Mouse (Mus musculus) left cerebral cortex, adult 8-10 months (tissue): ENCODE data around the gene Tnni2. TPM values are rescaled to one million over a fixed set of nuclear protein-coding genes. Genes with fewer than 3 reads are reported as not detected.
"Not testable (repeated sequence)": the region's sequence is repeated elsewhere in the genome, so short reads cannot be mapped to it uniquely, and the experiment has no call there.

Experiments
- DNase-seq, 2 experiments: peaks; one replicate each; pipeline ENCODE4 v3.0.0; 2022; ENCODE audit warnings: low spot score in 2 of 2
- total RNA-seq, 4 experiments: library from RNA; stranded (reverse); gene quantifications; 2 replicates each; pipeline ENCODE4 v1.2.4; 2022

The Tnni2 gene
- total RNA-seq = 1 to 10 TPM; 1.9 to 9.6 (median 5.2) TPM

DNA sequence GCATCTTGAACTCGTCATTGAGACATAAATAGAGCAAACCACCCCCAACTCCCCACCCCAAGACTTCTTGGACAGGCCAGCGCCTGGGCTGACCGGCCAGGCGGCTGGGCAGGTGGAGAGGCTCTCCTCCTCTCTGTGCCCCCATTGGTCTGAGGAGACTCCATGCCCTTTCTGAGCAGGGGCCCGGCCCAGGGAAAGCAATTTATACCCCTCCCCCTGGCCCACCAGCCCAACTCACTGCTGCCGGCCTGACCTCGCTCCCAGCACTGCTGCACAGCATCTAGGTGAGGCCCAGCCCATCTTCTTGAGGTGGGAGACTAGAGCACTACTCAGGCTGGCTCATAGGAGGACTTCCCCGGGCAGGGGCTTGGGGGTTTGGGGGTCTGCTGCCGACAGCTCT, at the start of gene Tnni2:
Gene Tnni2 (plus strand): TSS at position 224 of the 400 bp plus-strand sequence.
- DNase-seq = no peak

DNA sequence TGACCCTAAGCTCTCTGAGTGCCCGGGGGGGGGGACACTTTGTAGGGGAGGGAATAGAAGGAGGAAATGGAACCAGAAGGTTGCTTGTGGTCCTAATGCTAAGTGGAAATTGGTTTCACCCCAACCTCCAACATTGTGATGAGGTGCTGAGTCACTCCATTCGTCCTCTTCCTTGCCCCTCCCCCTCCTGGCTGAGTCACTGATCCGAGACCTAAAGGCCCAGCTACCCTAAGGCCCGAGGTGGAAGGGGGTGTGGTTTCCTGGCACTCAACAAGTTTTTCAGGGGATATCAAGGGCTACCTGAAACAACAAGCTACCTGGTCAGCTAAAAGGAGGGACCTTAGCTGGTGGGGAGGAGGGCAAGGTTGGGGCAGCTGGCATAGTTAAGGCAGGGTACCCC, 48.4 kb upstream of the Tnni2 start:
- no peak for DNase-seq

DNA sequence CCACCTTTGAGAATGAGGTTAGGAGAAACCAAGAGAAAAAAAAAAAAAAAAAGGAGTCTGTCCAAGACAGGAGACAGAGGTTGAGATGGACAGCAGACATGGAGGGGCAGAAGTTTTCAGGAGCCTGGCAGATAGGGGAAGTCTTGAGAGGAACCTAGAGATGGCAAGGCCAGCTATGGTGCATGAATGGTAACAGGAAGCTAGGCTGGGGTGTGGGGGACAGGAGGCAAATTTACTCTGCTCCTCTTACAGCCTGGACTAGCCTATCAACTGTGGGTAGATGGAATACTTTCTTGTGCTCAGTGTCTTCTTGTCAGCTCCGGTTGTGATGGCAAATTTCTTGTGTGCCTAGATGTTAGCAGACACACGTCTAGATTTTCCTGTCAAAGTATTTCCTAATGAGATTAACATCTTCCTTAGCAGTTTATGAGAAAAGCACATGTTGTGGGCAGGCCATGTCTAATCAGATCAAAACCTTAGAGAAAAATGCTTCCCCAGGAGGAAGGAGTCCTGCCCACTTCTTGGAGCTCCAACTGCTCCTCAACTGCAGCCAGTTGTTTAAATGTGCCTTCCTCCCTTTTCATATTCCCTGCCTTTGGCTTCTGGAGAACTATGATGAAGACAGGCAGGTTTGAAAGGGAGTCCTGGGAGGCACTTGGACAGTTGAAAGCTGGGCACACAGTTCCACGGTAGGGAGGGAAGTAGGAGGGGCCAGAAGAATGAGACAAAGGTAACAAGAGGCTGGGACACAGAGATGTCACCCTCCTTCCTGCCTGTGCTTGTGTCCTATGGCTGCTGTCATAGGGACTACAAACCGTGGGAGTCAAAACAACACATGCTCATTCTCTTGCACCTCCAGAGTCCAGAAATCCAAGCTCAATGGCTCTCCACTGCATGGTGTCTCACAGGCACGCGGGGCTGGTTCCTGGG, 47.1 kb upstream of the Tnni2 start:
- DNase-seq = no peak

DNA sequence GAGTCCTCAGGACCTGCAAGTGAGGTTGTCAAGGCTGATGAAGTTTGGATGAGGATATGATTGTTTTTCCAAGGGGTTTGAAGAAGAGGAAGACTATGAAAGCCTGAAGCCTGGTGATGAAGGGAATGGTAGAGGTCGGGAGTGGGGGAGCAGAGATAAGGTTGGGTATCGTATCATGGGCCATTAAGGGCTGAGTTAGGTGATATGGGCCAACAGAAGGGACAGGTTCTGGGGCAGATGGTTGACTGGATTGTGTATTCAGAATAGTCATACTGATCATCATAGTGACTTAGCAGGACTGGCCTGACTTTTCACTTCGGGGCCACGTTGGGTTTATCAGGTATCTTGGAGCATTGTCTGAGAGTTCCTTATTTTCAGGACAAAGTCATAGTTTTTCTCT, 46.1 kb upstream of the Tnni2 start:
- no peak for DNase-seq

DNA sequence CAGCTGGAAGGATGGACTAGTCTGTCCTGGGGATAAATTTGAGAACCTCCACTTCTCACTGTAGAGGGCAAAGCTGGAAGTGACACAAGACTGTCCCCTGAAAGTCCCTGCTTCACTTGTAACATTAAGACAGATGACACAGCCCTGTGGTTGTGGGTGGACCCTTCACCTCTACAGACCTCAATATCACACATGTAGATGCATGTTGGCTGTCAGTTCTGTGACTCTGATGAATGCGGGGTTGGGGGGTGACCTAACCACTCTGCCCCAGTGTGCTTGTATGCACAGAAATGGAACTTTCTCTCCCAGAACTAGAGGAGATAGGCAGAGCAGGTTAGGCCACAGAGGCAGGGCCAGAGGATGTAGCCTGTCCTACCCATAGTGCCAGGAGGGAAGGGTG, 45.0 kb upstream of the Tnni2 start:
- DNase-seq = no peak

DNA sequence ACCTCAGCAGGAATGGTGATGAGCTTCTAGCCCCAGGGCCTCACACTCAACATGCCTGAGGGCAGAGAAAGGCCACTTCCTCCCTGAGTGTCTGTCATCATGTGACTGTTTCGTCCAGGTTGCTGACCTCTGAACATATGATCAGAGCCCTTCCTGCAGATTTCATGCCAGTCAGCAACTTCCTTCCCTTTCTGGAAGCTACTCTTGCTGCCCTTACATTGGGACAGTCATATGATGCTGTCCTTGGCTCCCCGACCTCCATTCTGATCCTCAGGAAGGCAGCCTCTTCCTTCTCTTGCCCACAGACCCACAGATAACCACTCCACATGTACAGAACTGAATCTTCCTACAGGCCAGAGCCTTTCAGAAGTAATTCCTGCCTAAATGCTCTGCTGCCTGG, 43.6 kb upstream of the Tnni2 start:
- no peak for DNase-seq

DNA sequence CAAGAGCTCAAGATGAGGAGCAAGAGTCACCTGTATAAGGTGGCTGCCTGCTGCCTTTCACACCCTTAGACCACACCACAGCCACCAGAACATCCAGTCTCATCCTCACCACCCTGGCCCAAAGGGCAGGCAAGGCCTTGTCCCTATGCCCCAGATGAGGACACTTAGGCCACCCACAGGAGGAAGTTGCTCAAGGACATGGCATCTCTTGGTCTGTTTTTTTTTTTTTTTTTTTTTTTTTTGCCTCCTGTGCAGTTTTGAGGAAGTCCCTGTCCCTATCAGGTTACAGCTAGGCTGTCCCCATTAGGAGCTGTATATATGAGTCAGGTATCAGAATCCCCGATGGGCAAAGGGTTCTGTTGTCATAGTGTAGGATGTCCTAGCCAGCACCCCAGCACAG, 42.4 kb upstream of the Tnni2 start:
- no peak for DNase-seq

DNA sequence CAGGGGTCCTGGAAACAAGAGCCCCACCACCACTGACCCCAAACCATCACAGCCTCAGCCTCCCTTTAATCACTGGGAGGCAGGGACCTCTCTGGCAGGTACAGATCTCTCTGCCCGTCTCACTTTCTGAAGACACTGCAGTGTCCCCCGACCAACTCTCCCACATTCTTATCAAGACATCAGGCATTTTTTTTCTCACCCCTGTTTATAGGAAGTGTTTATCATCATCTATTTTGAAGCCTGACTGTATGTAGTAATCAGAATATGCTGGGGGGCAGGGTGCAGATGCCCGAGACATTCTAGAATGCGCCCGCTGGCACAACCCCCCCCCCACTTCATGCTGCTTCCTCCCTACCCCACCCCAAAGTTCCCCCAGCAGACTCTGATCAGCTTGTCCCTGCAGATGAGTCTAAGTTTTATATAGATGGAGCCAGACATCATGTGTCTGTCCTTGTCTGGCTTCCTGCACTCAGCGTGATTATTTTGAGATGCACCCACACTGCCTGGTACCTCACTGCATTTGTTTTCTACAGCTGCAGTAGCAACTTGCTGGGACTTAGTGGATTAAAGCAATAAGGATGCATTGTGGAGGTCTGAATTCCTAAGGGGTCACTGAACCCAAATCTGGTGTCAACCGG, 41.4 kb upstream of the Tnni2 start:
- DNase-seq = no peak

DNA sequence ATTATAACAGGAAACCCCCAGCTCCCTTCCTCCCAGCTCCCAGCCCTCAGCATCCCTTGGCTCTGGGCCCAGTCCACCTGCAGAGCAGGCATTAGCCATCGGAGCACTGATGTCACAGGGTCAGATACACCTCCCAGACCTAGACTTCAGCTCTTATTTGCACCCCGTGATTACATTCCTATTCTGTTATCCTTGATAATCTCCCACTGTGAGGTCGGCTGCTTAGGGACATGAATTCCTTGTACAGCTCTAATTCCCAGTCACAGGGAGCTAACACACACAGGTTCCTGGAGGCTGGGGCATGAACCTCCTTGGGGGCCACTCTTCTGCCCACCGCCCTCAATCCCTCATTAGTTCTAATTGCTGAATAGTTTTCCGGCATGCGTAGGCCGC, 40.9 kb upstream of the Tnni2 start:
- DNase-seq = no peak

DNA sequence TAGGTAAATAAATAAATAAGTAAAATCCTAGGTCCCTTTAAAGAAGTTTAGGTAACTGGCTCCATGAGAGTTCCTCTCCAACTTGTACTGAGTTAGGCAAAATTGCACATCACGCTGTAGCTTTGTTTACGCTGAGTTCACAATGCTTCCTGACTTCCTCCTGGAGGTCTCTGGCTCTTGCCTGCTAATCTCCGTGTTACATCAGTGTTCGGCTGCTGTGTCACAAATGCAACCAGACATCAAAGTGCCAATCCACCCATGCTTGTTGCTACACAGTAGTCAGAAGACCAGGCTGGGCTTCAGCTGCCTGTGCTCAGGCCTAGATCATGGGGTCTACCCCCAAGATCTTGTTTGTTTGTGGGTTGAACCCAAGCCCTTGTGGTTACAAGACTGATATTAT, 38.0 kb upstream of the Tnni2 start:
- no peak for DNase-seq

DNA sequence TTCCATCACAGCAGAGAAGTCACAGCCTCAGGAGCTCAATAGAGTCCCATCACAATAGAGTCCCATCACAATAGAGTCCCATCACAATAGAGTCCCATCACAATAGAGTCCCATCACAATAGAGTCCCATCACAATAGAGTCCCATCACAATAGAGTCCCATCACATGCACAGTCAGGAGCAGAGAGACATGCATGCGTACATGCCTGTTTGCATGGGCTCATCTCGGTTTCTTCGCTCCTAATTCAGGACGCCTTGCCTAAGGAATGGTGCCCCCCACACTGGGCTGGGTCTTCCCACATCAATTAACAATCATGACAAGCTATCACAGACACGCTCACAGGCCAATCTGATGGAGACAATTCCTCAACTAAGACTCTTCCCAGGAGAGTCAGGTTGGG, 36.5 kb upstream of the Tnni2 start:
- DNase-seq = not testable (repeated sequence)

DNA sequence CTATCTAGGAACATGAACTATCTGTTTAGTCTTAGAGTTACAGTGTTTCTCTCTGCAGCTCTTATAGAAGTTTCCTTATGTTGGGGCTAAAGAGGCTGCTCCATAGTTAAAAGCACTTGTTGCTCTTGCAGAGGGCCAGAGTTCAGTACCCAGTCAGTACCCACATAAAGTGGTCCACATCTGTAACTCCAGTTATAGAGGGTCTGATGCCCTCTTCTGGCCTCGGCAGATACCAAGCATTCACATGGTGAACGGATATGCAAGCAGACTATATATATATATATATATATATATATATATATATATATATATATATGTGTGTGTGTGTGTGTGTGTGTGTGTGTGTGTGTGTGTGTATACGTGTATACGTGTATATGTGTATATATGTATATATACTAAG, 33.7 kb upstream of the Tnni2 start:
- no peak for DNase-seq

DNA sequence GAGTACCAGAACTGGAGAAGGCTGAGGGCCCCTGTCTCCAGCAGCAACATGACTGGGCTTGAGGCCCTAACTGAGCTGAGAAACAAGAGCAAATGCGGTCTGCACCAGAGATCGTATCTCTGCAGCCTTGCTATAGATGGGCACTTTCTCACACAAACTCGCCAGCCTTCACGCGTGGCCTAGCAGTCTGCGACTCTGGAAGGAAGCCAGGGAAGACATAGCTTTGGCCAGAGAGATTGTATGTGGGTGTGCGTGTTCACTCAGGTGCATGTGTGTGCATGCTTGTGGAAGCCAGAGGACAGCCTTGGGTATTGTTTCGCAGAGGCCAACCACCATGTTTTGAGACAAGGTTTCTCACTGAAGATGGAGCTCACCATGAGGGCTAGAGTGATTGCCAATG, 32.9 kb upstream of the Tnni2 start:
- DNase-seq = no peak

DNA sequence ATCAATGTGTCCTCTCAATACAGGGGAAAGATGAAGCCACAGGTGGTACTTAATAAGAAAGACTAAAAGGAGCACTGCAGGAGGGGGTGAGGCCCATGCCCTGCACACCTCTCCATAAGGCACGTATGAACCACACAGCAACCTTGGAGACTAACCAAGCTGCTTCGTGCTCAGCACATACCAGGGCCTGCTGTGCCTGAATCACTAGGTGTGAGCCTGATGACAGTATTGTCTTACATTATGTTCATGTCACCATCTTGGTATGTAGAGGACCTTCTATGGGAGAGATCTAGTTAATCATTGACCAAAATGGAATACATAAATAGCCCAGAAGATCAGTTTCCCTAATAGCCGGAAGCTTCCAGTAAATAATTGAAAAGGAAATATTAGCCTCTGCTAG, 32.0 kb upstream of the Tnni2 start:
- DNase-seq = no peak

DNA sequence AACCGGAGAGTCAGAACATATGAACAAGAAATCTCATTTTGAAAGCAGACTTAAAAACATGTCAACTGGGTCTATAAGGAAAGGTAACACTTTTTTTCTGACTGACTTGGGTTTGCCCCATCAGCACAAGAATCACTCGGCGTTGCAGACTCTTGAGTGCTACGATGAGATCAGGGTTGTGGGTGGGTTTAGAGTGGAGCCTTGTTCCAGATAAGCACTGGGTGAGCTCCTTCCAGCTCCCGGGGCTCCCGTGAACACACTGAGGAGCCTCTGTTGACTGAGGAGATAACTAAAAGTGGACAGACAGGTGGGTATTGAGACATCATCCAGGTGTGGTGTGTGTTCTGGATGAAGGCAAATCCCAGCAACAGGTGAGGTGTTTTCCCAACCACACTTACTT, 28.3 kb upstream of the Tnni2 start:
- DNase-seq = no peak

DNA sequence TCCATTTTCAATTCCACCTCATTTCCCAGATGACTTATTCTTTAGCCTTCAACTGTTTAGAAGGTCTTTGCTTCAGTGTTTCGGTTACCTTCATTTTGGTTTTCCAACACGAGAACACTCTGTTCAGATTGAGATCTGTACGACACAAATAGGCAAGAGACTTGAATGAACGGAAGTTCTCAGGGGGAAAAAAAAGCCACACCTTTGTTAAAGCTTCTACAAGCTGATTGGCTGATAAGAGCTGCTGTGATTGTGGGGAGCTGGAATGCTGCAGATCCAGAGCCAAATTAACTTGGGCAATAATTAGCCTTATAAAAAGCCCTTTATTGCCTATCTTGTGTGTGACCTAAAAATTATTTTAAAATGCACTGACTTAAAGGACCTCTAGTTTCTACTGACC, 26.3 kb upstream of the Tnni2 start:
- no peak for DNase-seq

DNA sequence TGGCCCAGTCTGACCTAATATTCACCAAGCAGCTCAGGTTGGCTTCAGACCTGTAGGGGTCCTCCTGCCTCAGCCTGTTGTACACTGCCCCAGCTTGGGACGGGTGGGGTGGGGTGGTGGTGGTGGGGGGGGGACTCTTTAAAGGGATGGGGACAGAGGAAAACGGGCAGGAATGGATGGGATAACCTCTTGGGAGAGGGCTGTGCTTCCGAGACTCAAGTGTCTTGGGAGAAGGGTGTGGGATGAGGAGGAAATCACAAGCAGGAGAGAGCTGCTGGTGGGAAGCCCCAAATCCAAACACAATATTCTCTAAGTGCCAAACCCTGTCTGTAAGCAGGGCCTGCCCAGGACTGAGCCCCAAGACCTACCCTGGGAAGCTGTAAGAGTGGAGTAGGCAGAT, 25.4 kb upstream of the Tnni2 start:
- no peak for DNase-seq

DNA sequence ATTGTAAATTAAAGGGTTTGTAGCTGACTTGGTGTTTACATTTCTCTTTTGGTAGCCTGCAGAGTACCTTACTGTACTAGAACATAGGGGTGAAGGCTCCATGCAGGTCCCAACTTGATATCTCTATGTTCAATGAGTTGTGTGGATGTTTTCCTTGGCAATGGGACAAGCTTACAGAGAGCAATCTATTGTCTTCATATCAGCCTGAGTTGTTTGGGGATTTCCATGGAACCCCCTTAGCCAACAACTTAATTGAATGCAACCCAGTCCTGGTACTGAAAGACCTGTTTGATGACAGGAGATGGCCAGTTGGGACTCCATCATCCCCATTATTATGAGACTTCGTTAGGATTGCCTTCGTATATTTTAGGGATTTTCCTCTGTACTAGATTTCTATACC, 23.6 kb upstream of the Tnni2 start:
- DNase-seq = no peak

DNA sequence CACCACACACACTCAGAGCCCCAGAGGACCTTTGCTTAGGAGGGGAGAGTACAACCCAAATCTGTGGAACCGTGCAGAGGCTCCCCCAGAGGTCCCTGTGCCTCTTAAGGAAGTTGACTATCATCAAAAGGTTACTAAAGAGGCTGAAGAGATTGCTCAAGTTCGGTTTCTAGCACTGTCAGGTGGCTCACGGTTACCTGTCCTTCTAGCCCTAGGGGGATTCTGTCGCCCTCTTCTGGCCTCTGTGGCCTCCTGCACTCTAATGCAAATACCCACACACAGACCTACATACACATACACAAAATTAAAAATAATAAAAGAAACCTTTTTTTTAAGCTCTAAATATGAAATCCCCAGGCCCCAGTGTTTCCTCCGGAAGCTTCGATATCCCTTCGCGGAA, 22.9 kb upstream of the Tnni2 start:
- no peak for DNase-seq

DNA sequence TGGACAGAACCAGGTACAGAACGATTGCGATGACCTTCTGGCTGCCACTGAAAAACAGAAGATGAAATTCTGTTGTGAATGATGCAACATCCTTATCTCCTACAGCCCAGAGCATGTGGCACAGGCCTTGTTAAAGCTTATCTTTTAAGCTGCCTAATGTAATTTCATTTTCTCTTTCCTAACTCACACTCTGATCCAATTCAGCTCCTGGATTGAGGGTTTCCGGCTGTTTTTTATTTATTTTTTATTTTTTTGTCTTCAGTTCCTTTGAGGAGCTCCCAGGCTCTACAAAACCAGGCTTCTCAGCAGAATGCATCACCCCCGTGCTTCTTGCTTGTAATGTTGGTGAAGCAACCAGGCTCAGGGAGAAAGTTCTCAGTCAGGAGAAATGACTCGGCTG, 21.7 kb upstream of the Tnni2 start:
- no peak for DNase-seq

DNA sequence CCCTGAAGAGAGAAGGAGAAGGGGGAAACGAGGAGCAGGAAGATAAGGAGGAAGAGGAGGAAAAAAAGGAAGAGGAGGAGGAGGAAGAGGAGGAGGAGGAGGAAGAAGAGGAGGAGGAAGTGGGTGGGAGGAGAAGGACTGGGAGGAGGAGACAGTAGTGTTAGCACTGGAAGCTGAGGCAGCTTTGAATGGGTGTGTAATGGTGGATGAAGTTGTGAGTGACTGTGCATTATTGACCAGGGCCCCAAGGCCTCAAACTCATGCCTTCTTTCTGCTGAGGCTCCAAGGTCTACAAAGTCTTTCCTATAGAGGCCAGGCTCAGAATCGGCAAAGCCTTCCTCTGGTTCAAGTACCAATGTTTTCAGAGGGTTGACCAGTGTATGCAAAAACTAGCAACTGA, 19.8 kb upstream of the Tnni2 start:
- DNase-seq = no peak

DNA sequence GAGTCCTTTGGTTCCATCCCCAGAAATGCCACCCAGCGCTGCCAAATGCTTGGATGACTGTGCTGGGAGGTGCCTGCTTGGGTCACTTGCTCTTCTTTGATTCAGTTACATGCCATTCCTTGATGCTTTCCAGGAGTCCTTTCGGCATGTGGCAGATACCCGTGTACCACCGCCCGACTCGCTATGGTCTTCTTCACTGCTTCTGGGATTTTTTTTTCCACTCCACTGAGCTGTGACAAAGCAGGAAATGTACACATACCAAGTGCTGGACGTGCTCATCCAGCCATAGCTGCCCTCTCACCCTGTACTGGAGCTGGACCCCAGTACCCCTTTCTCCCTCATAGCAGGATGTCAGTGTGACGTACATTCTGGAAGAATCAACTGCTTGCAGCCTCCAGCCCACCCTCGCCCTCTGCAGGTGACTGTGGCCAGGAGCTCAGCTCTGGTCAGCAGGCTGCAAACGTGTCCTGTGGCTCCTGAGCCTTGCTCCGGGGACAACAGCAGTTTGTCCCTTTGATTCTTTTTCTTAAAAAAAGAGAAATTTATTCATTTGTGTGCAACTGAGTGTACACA, 15.9 kb upstream of the Tnni2 start:
- DNase-seq = no peak

DNA sequence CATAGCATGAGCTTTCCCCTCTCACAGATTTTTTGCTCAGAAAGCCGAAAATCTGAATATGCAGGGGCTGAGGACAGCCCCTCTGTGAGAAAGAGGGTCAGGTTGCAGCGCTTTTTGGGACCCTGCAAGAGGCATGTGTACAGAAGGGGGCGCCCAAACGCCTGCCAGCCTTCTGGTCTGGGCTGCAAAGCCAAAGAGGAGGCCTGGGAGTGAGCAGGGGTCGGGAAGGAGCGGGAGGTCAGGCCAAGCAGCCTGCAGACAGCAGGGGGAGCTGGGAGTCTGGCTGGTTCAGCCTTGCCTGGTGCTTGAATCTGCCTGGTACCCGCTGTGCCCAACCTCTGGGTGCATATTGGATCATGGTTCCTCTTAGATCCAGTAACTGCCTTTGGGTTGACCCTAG, 13.4 kb upstream of the Tnni2 start:
- DNase-seq = no peak
